Mouse (Mus musculus) lung, postnatal 4 days (tissue): ENCODE measurements at regions not wholly inside any gene's neighbourhood (a gene's known extent, or its start where the extent isn't known, plus 50 kb on each side); places are given as distances from the start of the nearest gene placed in this dataset.
"Not testable (repeated sequence)": the region's sequence is repeated elsewhere in the genome, so short reads cannot be mapped to it uniquely, and the experiment has no call there.

Source experiments
- DNase-seq, 2 experiments: peaks; one replicate each; pipeline ENCODE4 v3.0.0; 2021

DNA sequence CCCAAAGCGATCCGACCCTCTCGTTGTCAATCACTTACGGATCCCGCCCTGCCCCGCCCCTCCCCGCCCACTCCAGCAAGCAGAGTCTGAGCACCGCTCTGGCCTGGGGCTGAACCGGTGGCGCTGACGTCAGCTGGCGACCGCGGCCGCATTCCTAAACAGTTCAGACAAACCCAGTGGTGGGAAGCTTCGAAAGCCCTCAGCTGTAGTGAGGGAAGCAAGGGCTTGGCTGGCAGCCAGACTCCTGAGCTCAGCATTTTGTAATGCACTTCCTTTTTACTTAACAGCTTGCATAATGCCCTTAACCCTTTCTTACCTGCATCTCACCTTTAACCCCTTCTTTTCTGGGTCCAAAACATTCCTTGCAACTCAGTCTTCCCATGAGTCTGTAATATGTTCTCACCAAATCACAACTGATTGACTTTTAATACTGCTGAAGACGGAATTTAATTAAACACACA lies 213.0 kb upstream of the Smim15 start:
- DNase-seq, result peak; percentile 98 to 99

DNA sequence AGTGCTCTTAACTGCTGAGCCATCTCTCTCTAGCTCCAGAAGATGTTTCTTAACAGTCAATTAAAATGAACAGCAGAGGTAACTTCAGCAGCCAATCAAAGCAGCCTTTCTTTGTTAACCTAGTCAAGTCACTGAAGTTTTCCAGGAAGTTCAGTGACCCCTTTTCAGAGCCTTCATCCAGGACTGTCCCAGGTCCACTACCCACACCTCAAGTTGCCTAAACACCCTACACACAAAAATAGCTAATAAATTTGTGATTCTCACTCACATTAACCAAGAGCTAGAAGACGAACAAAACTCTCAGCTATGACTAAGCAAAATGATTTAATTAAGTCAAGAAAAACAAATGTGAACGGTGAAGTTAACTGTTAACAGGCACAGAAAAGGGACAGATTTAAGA lies 214.0 kb upstream of the Smim15 start:
- DNase-seq, result no peak

DNA sequence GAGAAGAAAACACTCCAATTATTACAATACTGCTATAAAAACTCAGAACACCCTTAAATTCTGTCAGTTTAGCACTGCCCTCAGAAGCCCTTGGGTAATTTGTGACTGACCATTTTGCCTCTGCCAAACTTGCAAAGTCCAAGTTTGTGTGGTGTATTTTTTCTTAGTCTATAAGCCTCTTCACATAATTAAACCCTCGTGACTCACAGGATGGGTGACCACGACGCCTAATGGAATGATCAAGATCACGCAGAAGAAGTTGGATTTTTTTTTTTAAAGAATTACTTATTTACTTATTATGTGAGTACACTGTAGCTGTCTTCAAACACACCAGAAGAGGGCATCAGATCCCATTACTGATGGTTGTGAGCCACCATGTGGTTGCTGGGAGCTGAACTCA lies 214.4 kb upstream of the Smim15 start:
- no peak for DNase-seq

DNA sequence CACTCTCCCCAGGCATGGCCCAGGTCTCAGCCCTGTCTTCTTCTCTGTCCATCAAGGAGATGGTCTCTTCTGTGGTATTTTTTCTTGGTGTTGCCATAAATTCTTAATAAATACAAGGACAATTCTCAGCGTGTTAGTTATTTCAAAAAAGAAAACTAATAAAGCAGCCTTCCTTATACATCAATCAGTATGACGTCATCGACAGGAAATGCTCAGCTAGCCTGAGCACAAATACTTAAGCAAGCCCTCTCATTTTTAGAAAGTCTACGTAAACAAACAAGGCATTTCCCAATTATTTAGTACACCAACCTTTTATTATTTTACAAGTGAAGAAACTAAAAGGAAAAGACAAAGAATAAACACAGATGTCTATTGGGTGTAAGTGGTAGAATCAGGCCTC lies 218.6 kb upstream of the Smim15 start:
- no peak for DNase-seq

DNA sequence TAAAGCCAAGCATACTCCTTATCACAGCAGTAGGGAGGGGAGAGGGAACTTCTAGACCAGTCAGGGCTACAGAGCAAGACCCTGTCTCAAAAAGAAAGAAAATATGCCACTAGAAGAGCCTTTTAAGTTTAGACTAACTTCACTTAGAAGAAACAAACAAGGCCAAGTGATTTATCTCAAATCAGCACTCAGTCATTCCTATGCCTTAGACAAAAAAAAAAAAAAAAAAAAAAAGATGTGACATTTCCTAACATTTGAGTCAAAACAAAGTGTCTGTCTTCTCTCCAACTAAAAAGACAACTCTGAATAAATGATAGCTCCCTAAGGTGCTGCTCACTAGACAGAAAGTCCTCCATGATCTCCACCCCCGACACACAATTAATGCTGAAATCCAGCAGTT lies 220.9 kb upstream of the Smim15 start:
- no peak for DNase-seq

DNA sequence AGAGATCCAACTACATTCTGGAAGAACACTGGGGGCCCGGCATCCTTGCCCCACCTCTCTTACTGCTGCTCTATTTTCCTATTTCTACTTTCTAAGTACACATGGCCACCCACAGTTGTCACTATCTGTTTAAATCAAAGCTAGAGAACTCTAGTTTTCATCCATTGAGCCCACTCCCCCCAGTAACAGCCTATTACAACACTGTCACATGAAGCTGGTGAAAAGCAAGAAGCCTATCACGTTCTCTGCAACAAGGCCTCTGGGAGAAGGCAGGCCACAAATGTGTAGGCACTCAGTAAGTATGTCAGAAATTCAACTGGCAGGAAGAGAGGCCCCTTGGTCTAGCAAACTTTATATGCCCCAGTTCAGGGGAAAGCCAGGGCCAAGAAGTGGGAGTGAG lies 222.0 kb upstream of the Smim15 start:
- no peak for DNase-seq

DNA sequence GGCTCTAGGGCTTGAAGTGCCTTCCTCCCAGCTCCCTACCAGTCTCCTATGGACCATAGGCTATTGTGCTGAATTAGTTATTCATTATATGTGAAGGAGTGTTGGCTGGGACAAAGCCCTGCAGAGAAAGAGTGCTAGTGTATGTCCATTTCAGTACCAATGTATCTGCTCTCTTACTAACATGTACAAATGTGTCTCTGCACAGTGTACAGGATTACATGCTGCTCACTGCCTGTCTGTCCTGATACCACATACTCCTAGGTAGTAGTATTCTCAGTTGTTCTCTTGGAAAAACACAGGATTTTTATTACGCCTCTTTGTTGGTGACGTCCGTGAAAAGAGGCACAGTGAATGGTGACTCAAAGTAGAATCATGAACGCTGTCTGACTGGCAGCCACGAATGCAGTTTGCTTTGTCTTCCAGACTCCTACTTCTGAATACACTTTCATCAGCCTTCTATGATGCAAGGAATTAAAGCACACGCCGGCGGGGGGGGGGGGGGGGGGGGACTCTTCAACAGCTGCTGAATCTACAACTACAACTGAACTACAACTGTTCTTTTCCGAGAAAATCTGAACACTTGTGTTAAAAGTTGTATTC lies 230.6 kb upstream of the Smim15 start:
- no peak for DNase-seq

DNA sequence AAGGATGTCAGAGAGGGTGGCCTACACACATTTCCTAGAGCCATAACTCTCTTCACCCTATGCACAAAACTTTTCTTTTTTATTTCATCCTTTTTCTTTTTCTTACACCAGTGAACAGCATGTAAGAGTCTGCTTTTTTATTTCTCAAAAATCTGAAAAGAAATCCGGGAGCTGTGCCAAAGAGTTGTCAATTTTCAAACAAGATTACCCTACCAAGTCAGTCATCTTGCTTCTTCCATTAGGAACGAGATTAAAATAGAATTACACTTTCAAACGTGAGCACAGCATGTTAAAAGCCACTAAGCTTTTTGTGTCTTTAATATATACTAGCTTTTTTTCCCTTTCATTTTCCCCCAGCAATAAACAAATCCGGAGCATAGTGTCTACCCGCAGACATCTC lies 232.2 kb upstream of the Smim15 start:
- no peak for DNase-seq

DNA sequence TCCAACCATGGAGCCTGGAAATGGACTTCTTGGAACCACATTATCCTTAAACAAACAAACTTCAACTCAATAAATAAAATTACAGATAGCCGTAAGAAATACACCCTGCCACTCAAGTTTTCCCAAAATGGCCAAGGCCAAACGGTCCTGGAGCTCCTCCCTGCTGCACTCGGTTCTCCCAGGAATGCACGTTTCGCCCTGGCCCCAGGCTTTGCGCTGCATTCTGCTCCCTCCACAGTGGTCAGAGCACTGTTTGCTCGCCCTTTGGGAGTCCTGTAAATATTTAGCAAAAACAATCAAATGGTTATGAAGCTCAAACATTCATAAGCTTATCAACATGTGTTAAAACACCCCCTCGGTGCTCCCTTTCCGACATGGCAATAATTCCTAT lies 233.4 kb upstream of the Smim15 start:
- no peak for DNase-seq

DNA sequence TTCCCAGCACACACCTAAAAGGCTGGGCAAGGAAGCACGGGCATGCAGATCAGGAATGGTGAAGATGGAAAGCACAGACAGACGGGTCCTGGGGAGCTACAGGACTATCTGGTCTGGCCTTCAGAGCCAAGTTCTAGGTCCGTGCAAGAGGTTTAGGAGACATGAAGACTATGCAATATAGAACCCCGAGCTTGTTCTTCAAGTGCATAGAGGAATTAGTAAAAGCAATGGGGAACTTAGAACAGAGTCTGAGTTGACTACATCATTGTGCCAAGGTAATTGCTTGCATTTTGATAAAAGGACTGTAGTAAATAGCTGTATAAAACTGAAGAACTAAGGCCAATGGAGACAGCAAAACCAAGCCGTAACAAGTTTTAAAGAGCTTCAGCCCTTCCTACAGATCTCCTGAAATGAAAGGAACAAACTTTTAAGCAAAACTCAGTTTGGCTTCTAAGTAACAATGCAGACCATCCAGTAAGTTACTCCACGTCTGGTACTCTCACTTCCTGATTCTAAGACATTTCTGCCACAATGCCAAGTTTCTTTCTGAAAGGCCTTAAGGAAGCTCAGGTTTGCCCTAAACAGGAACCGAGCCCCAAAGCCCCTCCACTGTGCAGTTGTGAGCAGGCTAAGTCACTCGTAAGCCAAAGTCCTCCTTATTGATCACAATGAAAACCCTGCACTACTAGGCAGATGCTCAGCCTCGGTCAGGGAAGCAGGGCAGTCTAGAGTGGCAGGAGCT lies 234.0 kb upstream of the Smim15 start:
- DNase-seq, result no peak

DNA sequence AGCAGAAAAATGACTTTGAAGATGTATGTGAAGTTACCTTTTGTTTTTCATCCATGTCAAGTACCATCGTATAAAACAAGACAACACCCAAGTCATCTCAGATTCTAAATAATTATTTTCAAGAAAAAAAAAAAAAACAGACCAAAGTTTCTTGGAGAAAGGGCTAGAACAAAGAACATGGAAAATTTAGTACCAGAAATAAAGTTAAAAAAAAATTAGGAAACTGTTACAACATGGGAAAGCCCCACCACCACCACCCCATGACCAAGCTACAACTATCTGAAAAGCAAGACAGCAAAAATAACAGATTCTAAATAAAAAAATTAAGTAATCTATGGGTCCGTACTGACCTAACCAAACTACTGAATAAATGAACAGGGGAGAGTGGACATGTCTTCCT lies 235.3 kb upstream of the Smim15 start:
- DNase-seq, result no peak

DNA sequence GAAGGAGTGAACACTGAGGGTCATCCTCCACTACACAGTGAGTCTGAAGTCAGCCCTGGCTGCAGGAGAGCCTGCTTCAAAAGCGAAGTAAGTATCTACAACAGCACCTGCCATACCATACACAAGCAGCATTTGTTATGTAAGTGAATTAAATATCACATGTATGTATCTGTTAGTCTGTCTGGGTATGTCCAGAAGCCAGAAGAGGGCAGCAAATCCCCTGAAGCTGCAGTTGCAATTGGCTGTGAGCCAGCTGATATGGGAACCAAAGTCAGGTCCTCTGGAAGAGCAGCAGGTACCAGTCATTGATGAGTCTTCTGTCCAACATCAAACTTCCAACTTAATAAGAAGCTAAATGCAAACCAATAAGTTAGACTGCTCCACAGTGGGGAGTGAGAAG lies 239.8 kb upstream of the Smim15 start:
- DNase-seq, result no peak

DNA sequence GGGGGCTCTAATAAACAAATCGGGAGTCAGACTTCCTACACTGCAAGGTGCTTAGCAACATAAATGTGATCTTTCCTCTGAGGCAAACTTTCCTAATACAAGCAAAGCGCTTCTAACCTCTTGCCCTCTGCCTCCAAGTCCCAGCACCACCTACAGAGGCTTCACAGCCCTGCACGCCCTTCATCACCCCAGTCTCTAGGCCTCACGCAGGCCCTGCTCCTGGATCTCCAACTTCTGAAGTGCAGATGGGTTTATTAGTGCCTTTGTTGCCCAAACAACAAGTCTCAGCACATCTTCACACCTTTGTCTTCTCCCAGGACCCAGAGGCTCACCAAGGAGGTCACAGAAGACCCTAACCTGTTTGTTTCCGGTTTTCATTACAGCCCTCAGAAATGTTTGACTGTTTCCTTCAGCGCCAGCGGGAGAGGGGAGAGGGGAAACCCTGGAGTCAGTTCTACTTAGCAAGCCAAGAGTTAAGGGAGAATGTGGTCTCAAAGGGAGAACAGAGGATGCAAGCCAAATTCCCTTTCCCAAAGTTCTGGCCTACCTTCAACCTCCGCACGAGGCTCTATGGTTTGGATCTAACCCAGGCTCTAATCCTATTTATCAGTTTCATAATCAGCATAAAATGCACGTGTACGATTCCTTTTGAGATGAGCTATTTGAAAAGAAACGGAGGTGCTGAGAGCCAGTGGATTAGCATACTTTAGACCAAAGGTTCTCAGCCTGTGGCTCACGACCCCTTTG lies 244.9 kb upstream of the Smim15 start:
- no peak for DNase-seq

DNA sequence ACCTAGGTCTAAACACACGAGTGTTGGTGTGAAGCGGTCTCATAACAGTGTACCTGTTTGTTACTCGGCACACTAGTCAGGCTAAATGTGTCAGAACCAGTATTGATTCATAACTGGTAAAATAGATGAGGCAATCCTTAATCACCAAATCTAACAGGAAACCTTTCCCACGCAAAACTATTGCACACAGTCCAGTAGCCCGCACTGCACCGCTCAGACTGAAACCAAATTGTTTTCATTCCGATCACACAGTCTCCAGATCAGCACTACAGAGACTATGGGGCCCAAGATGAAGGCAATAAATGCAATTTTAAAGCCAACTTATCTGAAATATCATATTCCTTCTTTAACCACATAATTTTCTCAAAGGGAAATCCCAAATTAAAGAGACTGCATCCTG lies 246.1 kb upstream of the Smim15 start:
- DNase-seq, result no peak

DNA sequence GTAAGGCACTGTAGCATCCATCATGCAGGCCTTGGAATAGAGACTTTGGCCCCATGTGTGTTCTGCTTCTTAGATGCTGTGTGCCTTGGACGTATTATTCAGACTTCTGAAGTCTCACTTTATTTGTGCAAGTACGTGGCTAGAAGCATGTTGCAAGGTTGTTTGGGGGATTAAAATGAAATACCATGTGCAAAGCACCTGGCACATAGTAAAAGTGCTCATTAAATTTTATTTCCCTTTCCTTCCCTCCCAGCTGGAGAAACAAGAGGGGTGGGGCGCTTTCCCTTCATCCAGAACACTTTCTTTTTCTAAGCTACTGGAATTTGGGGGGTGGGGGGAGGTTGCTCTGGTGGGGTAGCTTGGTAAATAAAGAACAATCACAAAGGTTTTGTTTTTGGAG lies 248.7 kb upstream of the Smim15 start:
- no peak for DNase-seq

DNA sequence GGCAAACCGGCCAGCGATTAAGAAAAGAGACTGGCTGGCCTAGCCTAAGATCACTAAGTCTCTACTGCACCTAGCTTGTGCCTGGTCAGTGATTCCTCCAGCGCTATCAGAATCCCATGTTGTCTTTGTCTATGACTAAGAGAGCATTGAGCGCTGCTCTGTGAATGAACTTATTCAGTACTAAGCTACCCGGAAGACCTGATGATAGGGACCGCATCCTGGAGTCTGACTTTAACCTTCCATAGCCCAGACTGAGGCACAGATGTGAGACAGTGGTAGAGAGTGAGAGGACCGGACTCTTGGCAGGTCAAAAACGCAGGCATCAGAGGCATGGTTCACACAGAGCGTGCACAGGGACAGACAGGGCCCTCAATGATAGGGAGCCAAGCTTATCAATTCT lies 252.5 kb upstream of the Smim15 start:
- DNase-seq, result no peak

DNA sequence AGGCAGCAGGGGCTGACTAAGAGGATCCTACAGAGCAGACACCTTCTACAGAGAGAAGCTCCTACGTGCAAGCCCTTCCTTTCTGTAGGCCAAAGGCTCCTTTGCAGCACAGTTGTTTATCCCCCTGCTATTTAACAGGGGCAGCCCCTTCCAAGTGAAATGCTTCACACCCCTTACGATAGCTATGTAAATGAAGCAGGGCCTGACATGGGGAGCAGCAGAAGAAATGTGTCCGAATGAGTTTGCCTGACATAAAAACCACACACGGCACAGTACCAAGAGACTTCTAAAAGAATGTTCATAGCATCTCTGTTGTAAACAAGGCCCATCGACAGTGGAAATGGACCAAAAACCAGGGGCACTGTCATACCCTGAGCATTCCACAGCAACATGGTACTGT lies 259.3 kb upstream of the Smim15 start:
- DNase-seq, result no peak

DNA sequence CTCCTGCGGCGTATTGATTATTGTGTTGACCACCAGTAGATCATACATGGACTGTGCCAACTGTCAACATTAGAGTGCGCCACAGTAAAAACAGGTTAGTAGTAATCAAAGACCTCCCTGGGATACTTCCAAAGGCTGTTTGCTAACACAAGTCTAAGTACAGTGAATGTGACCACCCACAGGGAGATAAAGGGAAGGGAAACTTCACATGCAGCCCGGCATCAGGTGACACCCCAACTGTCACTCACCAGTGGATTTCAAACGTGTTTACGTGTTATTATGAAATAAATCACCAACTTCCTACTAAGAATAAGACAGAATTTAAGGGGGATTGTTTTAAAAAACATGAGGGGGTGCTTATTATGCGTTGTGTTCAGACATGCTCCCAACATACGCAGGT lies 262.5 kb upstream of the Smim15 start:
- DNase-seq, result no peak

DNA sequence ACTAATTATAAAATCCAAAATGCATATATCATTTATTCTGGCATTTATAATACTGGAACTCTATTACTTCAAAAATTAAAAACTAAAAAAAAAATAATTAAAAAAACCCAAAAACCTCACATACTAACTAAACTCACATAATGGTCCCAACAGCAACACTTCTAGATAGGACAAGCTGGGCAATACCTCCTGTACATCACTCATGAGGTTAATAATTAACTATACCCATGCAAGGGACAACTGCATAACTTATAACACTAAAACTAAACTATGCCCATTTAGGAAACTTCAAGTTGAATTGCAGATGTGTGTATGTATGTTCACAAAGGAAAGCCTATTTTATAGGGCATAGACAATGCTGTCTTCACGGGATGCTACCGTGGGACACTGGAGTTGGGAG lies 263.0 kb upstream of the Smim15 start:
- no peak for DNase-seq

DNA sequence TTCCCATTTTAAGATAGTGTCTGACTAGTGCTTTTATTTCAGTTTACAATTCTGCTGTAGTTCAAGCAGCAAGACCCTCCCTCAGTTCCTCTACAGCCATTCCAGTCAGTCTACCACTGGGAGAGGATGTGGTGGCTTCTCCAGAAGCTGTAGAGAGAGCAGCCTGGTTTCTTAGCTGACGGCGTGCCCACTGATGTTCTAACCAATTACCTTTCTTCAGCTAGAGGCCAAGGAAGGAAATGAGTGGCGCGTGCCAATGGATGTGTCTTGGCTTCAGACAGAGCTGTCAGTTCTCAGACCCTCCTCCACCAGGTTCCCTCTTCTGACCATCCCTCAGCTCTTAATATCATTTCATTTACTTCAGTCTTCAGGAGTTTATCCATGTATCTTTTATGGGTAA lies 264.7 kb upstream of the Smim15 start:
- no peak for DNase-seq

DNA sequence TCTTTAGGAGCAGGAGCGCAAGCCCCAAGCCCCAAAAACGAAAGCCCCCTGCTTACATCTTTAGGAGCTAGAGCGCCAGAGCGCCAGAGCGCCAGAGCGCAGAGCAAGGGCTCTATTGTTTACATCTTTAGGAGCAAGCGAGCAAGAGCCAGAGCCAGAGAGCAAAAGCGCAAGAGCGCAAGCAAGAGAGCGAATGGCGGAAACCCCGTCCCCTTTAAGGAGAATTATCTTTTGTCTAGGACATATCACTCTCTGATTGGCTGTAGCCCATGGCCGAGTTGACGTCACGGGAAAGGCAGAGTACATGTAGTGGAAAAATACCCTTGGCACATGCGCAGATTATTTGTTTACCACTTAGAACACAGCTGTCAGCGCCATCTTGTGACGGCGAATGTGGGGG lies 269.7 kb upstream of the Smim15 start:
- DNase-seq, result not testable (repeated sequence)

DNA sequence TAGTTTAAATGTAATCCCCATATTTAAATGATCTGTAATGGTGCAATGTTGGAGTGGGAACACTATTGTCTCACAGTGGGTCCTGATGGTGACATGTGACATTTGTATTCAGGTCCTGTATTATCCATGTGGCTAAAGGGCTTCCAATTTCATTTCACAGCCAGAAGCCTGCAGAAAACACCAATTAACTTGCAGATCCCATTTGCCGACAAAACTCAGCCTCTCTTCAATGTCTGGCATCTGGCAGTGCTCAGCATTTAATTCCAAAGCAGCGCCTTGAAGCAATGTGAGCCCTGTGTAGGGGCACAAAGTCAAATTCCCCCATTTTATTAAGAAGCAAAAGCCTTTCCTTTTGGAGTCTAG lies 277.0 kb upstream of the Smim15 start:
- no peak for DNase-seq

DNA sequence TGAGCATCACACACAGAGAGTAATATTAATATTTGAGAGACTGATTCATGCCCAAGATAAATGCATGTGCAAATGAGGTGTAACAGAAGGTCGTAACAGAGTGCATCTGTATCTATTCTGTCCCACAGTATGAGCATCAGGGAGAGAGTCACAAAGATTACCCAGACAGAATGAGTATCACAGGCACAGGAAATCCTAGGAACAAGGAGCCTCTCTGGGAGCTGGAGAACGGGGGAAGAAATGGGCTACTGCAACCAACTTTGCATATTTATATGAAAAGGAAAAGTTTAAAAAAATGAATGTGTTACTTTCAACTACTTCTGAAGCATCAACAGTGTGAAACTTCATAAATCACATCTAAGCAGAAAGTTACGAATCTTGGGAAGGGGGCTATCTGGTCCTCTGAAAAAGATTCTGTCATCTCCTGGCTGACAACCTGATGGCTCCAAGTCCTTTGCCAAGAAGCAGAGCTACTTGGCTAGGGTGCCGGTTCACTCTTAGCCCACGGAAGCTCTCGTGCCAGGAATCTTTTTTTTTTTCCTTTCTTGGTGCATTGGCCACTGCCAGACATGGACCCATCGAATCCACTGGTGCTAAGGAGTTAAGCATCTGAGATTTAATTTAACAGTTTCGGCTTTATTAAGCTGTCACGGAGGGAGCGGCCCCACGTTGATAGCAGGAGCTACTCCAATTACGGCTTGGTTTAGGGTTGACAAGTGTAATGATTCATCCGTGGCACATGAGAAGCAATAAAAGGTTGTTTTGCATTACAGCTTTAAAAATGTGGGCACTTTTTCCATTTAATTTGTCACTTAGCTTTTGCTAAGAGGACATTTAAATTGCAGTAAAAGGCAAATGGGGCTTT lies 277.6 kb upstream of the Smim15 start:
- DNase-seq, result no peak
